Mouse (Mus musculus) embryonic fibroblast, embryonic 13.5 days (primary cell): Measurements from ENCODE around the gene Ywhag.

Experiments used
- CTCF ChIP-seq: IDR thresholded peaks from 2 replicates; pipeline ENCODE4 v1.5.1; 2011; ENCODE audit warnings: mild to moderate bottlenecking, control low read depth, low read length, moderate library complexity, borderline replicate concordance; ENCODE audit not compliant: insufficient read depth
- POLR2A ChIP-seq: IDR thresholded peaks from 2 replicates; pipeline ENCODE4 v1.6.1; 2011; ENCODE audit warnings: low read depth, mild to moderate bottlenecking, control low read depth, low read length, moderate library complexity

DNA sequence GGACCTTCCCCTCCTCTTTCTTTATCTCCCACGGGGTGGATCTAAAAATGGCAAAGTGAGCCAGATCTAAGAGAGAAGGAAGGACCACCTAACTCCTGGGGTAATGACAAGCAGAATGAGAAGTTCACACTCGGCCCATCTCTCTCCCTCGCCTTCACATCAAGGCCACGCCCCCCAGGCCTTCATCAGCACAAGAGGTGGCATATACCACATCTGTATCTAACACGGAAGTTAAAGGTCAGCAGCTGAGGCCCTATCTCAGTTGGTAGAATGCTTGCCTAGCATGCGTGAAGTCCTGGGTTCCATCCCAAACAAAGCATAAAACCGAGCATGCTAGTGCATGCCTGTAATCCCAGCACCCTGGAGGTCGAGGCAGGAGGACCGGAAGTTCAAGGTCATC is 60.7 kb downstream of the Ywhag start:
- TF ChIP-seq POLR2A = no peak
- TF ChIP-seq CTCF = no peak
